Mouse (Mus musculus) cerebellum, adult 2 months (tissue): ENCODE measurements at regions not wholly inside any gene's neighbourhood (a gene's known extent, or its start where the extent isn't known, plus 50 kb on each side); places are given as distances from the start of the nearest gene placed in this dataset.
"Not testable (repeated sequence)": the region's sequence is repeated elsewhere in the genome, so short reads cannot be mapped to it uniquely, and the experiment has no call there.

Experiments used
- CTCF ChIP-seq: fragments of 200-500 bp; IDR thresholded peaks from 2 replicates; pipeline ENCODE4 v1.5.1; 2011; ENCODE audit warnings: low read depth, mild to moderate bottlenecking, control low read depth, low read length, moderate library complexity, borderline replicate concordance; ENCODE audit not compliant: insufficient read depth
- POLR2A ChIP-seq: fragments of 200-500 bp; IDR thresholded peaks from 2 replicates; pipeline ENCODE4 v1.6.1; 2011; ENCODE audit warnings: low read length, control low read depth, borderline replicate concordance; ENCODE audit not compliant: insufficient read depth

GRCm38 (mm10) chr14:86585959-86586358 lies 555.1 kb downstream of the Diaph3 start:
- TF ChIP-seq CTCF, POLR2A: not testable (repeated sequence)
